Mouse (Mus musculus) mesoderm, embryonic 11.5 days (tissue): ENCODE measurements around the gene Man2a2.
A peak's percentile ranks its signal among the peaks of the same experiment; 100 is the strongest.

Experiments used
- DNase-seq: peaks from one replicate; pipeline ENCODE4 v3.0.0-alpha.2; 2012; ENCODE audit warnings: low read depth, low spot score

Man2a2 gene

GRCm38 (mm10) chr7:80369967-80370431 lies 1.2 kb downstream of the Man2a2 start:
- no peak for DNase-seq

- DNase-seq, result no peak
These were observed 1.7 kb downstream of the Man2a2 start for GRCm38 (mm10) chr7:80369461-80369860.

- DNase-seq, result no peak
These were observed 2.3 kb downstream of the Man2a2 start for GRCm38 (mm10) chr7:80368635-80369421.

- DNase-seq, result no peak
These were observed 3.2 kb downstream of the Man2a2 start for GRCm38 (mm10) chr7:80368009-80368408.

- no peak for DNase-seq
These were observed 3.9 kb downstream of the Man2a2 start for GRCm38 (mm10) chr7:80367232-80367631.

GRCm38 (mm10) chr7:80365759-80366158 lies 5.4 kb downstream of the Man2a2 start:
- no peak for DNase-seq

- no peak for DNase-seq
These were observed 10.7 kb downstream of the Man2a2 start for GRCm38 (mm10) chr7:80360435-80360834.

- no peak for DNase-seq
These were observed 13.1 kb downstream of the Man2a2 start for GRCm38 (mm10) chr7:80358039-80358438.

- peak; percentile 36 for DNase-seq
These were observed 14.0 kb downstream of the Man2a2 start for GRCm38 (mm10) chr7:80357156-80357555.

GRCm38 (mm10) chr7:80356351-80356750 lies 14.8 kb downstream of the Man2a2 start:
- DNase-seq, result no peak

- DNase-seq, result no peak
These were observed 18.3 kb downstream of the Man2a2 start for GRCm38 (mm10) chr7:80352920-80353319.

GRCm38 (mm10) chr7:80350808-80351207 lies 20.4 kb downstream of the Man2a2 start:
- DNase-seq, result no peak

- no peak for DNase-seq
These were observed 23.2 kb downstream of the Man2a2 start for GRCm38 (mm10) chr7:80347670-80348586.

GRCm38 (mm10) chr7:80346830-80347229 lies 24.3 kb downstream of the Man2a2 start:
- DNase-seq, result no peak

- no peak for DNase-seq
These were observed 25.0 kb downstream of the Man2a2 start for GRCm38 (mm10) chr7:80346173-80346572.

- no peak for DNase-seq
These were observed 27.7 kb downstream of the Man2a2 start for GRCm38 (mm10) chr7:80343270-80344018.

- peak; percentile 98 for DNase-seq
These were observed 28.3 kb downstream of the Man2a2 start, which contains the start of gene Hddc3 for GRCm38 (mm10) chr7:80342858-80343257. Hddc3 (plus strand) TSS chr7:80343104.

- no peak for DNase-seq
These were observed 29.4 kb downstream of the Man2a2 start for GRCm38 (mm10) chr7:80341793-80342192.

GRCm38 (mm10) chr7:80340793-80341192 lies 30.4 kb downstream of the Man2a2 start, which contains the start of gene Unc45a:
Unc45a (minus strand) TSS chr7:80341005.
- peak; percentile 78 for DNase-seq

- peak; percentile 98 for DNase-seq
These were observed 31.2 kb downstream of the Man2a2 start for GRCm38 (mm10) chr7:80339793-80340628.

- DNase-seq, result peak; percentile 19
These were observed 31.8 kb downstream of the Man2a2 start for GRCm38 (mm10) chr7:80339371-80339770.
